Mouse (Mus musculus) heart, adult 9 months (tissue): ENCODE measurements around the gene Abhd2.

Experiments used
- DNase-seq, 2 experiments: peaks; one replicate each; pipeline ENCODE4 v3.0.0; 2022; ENCODE audit warnings: low spot score in 2 of 2

The Abhd2 gene

DNA sequence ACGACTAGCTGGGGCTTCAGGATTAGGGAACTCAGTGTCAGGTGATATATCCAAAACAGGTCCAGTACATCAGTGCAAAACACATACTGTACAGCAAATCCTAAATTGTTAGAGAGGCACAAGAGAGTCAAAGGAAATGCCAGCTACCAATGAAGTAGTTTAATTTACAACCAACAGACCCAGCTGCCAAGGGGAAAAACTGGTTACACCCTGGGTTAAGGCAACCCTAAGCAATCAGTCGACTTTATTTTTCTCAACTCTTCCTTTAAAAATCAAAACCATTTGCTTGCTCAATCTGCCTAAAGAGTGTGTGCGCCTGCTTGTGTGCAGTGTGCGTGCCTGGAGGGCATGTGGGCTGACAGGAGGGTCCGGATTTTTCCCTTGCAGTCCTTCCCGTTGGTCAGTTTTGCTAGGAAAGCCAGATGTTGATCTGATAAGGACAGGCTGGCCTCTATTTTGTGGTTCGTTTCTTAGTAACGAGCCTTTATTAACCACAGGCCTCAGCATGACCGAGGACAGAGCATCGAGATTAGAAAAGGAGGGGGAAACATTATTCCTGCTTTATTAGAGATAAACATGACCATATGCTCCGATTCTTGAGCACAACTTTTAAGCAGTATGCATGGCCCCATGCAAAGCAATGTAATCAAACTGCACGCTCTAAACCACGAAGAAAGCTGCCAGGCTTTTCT is 45.3 kb downstream of the Abhd2 start:
- no peak for DNase-seq

GRCm38 (mm10) chr7:79323855-79324254 is 50.9 kb downstream of the Abhd2 start:
- no peak for DNase-seq

GRCm38 (mm10) chr7:79328769-79329168 is 55.8 kb downstream of the Abhd2 start:
- DNase-seq = no peak

DNA sequence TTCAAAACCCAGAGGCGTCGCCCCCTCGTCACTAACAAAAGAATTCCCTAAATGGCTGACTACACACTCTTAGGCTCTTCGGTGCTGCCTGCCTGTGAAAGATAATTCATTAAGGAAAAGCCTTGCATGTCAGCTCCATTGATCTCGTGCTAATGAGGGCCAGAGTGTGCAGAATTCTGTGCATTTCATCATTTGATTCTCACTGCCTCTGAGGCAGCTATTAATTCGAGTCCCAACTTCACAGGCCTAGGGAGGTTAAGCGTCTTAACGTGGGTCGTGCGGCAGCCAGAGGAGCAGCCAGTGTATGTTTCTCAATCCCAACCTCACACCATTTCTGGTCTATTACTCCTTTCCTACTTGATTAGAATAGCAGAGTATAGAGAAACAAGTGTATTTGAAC is 58.2 kb downstream of the Abhd2 start:
- DNase-seq = no peak

DNA sequence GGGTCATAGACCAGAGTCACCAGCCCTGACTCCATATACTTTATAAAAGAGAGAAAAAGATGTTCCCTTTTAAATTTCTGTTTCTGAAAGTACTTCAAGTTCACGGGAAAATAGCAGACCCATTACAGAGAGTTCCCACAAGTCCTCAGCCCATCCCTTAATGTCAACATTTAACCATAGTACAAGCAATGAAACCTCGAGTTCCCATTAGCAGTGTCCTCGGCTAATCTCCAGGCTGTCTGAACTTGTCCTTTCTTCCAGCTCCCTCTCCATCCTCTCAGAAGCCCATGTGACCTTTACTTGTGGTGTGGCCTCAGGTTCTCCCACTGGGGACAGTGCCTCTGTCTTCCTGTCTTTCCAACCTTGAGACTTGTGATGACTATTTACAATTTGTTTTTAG is 60.4 kb downstream of the Abhd2 start:
- no peak for DNase-seq

DNA sequence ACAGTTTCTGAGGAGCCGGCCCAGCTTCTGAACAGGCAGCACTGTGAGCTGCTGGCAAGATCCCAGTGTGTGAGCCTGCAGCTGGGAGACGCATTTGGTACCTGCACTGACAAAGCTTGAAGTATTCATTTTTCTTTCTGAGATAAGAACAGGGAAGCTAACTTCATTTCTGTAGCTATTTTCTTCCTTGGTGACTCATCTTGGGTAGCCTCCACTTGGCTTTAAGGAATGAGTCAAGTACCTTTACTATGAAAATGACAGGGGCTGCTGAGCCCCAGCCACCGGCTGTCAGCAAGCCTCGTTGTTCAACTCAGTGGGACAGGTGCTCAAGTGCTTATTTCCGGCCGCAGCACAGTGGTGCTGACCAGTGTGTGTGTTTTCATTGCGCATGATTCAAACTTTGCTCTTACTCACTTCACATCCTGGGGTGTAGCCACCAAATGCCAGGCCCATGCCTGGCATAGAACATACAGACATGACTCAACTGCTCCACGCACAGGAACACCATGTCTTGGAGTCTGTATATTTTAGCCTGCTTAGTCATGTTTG is 63.4 kb downstream of the Abhd2 start:
- DNase-seq = no peak

DNA sequence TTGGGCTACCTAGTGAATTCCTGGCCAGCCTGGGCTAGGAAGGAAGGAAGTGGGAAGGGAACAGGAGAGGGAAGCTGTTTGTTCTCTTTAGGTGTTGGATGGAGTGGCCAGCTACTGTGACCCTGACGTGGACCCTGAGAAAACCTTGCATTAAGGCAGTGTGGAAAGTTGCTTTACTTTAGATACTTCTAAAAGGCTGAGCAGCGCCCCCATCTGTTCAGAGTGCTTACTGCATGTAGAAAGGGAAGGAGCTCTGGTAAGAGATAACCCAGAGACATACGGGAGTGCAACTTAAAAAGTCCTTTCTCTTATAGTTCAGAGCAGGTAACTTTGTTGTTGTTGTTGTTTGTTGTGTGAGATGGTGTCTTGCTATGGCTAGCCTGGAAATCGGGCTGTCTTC is 72.9 kb downstream of the Abhd2 start:
- peak in 1 of 2 experiments; percentile 31 for DNase-seq

DNA sequence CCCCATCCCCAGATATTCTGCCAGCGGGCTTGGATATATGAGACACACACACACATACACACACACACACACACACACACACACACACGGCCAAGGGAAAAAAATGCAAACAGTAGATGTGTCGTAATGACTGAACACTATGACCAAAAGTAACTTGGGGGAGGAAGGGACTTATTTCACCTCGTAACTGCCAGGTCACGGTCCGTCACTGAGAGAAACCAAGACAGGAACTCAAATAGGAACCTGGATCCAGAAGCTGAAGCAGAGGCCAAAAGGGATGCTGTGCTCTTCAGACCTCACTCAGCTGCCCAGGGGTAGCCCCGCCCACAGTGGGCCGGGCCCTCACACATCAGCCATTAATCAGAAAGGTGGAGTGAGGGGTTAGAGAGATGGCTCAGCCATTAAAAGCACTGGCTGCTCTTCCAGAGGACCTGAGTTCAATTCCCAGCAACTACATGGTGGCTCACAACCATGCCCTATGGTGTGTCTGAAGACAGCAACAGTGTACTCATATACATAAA is 73.6 kb downstream of the Abhd2 start:
- DNase-seq = no peak

DNA sequence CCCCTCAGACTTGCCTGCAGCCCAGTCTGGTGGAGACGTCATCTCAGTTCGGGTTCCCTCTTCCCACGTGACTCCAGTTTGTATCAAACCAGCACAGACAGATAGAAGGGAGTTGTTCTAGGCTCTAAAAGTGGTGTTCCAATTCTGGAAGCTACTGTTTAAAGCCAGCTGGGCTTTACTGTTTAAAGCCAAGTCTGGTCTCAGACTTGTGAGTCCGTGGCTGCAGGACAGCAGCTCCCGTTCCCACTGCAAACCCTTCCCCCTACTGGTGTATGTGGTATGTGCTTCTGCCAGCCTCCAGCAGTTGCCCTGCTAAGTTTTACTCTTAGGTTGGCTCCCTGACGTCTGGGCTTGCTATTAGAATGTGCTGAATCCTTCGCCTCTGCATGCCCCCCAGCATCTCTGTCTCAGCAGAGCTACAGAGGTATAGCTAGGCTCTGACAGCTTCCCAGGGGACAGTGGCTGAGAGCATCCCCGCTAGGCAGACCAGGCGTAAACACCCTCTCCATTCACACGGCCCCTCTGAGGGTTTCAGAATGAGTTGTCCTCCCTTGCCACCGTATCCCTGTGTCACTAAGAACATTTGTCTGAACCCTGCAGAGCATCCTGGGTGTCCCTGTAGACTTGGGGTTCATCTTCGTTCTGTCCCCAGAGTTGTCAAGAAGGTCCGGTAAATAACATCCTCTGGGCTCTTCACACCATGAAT is 74.3 kb downstream of the Abhd2 start:
- DNase-seq = no peak

GRCm38 (mm10) chr7:79348816-79349215 is 75.8 kb downstream of the Abhd2 start:
- DNase-seq = no peak

GRCm38 (mm10) chr7:79349738-79350386 is 76.9 kb downstream of the Abhd2 start:
- peak; percentile 49 to 74 for DNase-seq

DNA sequence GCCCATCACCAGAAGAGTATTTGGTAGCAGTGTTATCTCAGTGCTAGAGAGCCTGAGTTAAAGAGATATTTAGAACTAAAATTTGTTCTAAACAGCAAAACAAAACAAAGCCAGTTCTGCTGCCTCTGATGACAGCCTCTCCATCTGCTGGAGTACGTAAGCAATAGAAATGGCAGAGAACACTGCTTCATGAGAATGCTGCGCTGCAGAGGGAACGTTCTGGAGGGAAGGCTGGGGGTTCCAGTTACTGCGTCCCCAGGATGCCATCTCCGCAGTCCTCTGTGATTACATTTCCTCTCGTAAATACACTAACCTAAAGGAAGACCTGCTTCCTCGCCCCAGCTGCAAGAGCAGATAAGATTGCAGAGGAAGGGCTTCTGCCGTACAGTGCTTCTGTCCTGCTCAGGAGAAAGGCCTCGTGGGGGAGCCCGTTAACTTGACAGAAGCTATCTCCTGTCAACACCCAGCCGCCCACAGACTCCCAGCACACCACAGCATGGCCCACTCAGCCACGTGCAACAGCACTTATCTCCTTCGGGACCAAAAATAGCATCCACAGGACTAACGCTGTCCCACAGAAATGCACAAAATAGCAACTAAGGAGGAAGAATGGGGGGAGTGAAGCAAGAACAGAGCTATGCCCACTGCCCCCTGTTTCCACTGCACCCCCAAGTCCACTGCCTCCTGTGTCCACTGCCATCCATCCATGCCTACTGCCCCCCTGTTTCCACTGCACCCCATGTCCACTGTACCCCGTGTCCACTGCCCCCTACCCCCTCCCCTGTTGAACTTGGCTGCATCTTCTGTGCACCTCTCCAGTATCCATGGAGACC is 85.6 kb downstream of the Abhd2 start:
- DNase-seq = peak; percentile 49 to 69

DNA sequence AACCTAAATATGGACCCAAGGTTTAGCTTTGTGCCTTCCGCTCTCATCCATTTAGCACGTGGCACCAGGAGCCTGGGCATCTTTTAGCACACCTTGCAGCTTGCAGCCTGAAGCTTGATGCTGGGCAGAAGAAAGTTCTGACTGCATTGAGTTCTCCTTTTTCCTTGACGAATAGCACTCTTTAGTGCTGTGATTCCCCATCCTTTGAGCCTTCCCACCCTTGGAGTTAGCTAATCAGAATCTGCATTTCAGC is 86.1 kb downstream of the Abhd2 start:
- no peak for DNase-seq

DNA sequence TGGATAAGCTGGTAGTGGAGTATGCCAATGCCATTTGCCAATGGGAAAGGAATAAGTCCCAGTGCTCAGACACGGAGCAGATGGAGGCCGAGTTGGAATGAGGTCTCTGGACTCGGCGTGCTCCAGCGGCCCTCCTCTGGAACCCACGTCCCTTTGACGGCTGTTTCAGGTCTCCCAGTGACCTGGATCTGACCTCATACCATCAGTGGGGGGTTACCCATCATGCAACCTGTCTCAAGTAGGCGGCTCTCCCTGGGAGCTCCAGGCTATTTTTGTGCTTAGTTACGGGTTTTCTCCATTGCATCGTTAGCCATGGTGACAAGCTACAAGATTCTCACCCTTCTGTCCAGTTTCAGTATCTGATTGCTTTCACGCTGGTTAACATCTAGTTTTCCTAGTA is 87.1 kb downstream of the Abhd2 start:
- DNase-seq = no peak

DNA sequence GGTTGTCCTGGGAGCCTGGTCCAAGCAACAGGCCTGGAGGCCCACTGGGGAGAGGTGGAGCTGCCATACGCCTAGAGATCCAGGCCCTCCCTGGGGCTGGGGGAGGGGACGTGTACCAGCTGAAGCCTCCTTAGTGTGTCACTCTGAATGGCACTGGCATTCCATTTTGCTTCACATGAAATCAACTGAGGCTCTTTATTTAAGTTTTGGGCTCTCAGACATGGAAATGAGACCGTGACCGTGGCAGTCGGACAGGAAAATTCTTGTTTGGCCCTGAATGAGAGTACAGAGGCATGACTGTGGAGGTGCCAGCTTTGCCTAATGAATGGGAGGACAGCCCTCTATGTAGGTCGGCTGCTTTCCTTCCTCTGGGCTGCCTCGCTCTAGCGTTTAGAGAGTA is 89.2 kb downstream of the Abhd2 start:
- DNase-seq = no peak

DNA sequence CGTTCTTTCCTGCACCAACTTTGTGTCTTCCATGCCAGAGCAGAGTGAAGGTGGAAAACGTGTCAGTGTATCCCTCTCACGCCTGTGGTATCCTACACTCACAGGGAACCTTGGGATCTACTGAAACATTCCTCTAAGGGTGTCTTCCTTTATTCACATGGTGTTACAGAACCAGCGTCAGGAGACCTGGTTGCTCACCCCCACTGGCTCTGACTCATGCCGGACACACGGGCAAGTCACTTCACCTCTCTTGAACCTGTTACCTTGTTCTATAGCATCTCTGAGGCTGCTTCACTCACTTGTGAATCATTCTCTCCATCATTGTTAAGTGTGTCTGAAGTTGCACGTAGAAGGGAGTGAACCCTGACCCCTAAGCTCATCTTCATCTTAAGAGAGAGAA is 89.8 kb downstream of the Abhd2 start:
- DNase-seq = no peak

DNA sequence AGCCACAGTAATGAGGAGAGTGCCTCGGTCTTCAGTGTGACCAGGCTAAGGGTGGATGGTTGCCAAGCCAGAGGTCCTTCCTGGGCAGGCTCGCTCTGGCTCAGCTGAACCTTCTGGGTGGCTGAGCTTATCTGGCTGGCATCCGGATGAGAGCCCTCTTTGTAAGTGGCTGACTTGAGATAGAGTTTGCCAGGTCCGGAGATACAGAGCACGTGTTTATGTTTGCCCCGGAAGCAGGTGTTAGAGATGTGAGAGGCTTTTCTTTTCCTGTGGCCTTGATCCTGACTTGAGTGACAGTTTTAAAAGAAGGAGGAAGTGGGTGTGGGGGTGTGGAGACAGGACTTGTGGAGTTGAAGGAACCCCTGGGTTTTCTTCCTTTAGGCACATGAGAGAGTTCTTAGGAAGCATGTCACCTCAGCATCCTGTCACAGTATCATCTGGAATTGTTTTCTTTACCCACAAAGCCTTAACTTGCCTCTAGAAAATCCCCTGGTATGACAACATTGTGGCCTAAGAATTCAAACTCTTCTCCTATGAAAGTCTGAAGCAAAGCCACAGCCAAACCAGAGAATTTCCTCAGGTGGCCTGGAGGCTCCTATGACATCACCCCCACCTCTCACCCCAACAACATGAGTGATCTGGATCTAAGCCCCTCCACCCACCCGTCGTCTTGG is 90.5 kb downstream of the Abhd2 start:
- peak; percentile 54 to 71 for DNase-seq

DNA sequence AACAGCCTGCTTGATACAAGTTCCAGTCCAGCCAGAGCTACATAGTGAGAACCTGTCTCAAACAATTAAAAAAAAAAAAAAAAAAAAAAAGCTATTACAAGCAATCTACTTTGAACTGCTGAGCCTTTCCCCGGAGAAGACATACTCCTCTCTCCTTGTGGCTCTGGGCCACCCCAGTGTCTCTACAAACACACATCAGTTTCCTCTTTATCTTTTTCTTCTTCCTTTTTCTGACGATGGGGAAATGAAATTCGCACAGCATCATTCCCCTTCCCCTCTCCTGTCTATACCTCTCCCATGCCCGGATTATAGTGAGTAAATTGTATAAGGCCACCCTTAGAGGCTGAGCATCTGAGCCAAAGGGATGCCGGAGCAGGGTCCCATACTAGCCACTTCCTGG is 95.7 kb downstream of the Abhd2 start:
- no peak for DNase-seq

GRCm38 (mm10) chr7:79369416-79369815 is 96.4 kb downstream of the Abhd2 start:
- no peak for DNase-seq

- DNase-seq = peak; percentile 29 to 36
These were observed 98.4 kb downstream of the Abhd2 start for GRCm38 (mm10) chr7:79371321-79371879.

DNA sequence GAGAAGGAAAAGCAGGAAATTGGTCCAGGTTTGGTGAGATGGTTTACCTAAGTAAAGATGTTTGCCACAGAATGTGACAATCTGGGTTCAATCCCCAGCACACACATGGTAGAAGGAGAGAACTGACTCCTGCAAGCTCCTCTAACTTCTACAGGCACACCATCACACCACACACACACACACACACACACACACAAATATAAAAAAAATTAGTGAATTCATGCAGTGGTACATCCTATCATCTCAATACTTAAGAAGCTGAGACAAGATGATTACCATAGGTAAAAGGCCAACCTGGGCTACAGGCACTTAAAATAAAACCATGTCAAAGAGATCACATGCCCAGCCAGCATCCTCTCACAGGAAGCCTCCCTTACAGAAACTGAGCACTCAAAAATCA is 101.0 kb downstream of the Abhd2 start:
- DNase-seq = no peak
